Mouse (Mus musculus) embryonic facial prominence, embryonic 14.5 days (tissue): ENCODE measurements around the gene Col24a1. TPM values are rescaled to one million over a fixed set of nuclear protein-coding genes. Genes with fewer than 3 reads are reported as not detected.
A peak's percentile ranks its signal among the peaks of the same experiment; 100 is the strongest.

ENCODE experiments used
- ATAC-seq: fragments of 200-750 bp; cut with Nextera tagmentation; 2 replicates; pipeline ENCODE4 v1.8.0; 2017; ENCODE audit warnings: low read depth, moderate number of reproducible peaks, moderate TSS enrichment
- DNase-seq: peaks from one replicate; pipeline ENCODE4 v3.0.0-alpha.2; 2015; ENCODE audit warnings: low spot score
- H3K27ac ChIP-seq: fragments of 300-500 bp; sonication (generic); replicated peaks from 2 replicates; pipeline ENCODE4 v1.5.1; 2014; ENCODE audit warnings: low read depth, mild to moderate bottlenecking, low read length, moderate library complexity
- H3K27me3 ChIP-seq: fragments of 300-500 bp; sonication (generic); replicated peaks from 2 replicates; pipeline ENCODE4 v1.6.1; 2014; ENCODE audit warnings: low read length; ENCODE audit not compliant: control insufficient read depth, insufficient read depth
- H3K36me3 ChIP-seq: fragments of 300-500 bp; sonication (generic); 2 replicates; pipeline ENCODE4 v1.6.1; 2014; ENCODE audit warnings: low read length, mixed read lengths; ENCODE audit not compliant: control insufficient read depth, insufficient read depth
- H3K4me1 ChIP-seq: fragments of 300-500 bp; sonication (generic); 2 replicates; pipeline ENCODE4 v1.6.1; 2014; ENCODE audit warnings: antibody characterized with exemption, low read length; ENCODE audit not compliant: control insufficient read depth, insufficient read depth
- H3K4me2 ChIP-seq: fragments of 300-500 bp; sonication (generic); 2 replicates; pipeline ENCODE4 v1.6.1; 2014; ENCODE audit warnings: low read depth, mild to moderate bottlenecking, low read length, moderate library complexity, mixed read lengths
- H3K4me3 ChIP-seq: fragments of 300-500 bp; sonication (generic); 2 replicates; pipeline ENCODE4 v1.5.1; 2014; ENCODE audit warnings: low read depth, mild to moderate bottlenecking, low read length
- H3K9ac ChIP-seq: fragments of 300-500 bp; sonication (generic); 2 replicates; pipeline ENCODE4 v1.6.1; 2014; ENCODE audit warnings: low read depth, mild to moderate bottlenecking, low read length, moderate library complexity, mixed read lengths
- H3K9me3 ChIP-seq: fragments of 300-500 bp; sonication (generic); 2 replicates; pipeline ENCODE4 v1.6.1; 2016; ENCODE audit warnings: low read length; ENCODE audit not compliant: control insufficient read depth
- whole genome bisulfite sequencing: fragments of 180-500 bp; shearing (Covaris S2); extraction: QIAGEN DNeasy Blood & Tissue Kit; methylation state at CpG from one replicate; pipeline ENCODE4 v1.1.7; 2014; 5-methylcytosine and 5-hydroxymethylcytosine counted together
- polyA plus RNA-seq: library from polyadenylated mRNA; unstranded; fragments of >200 nt; fragmentation: Nextera tagmentation; extraction: Ambion mirVana; gene quantifications from 2 replicates; pipeline ENCODE4 v1.2.1, GENCODE M21; 2014

Gene Col24a1
- polyA plus RNA-seq, 1 experiment from 2014 or later, result 16.3 TPM

GRCm38 (mm10) chr3:145478446-145478845 is 186.2 kb downstream of the Col24a1 start:
- H3K36me3 ChIP-seq, result no peaks in the 10 kb centered on the region
- H3K4me3 ChIP-seq, result no peak overlapping the region
- no peaks in the 10 kb centered on the region for H3K9me3 ChIP-seq
- no peak overlapping the region for H3K27ac ChIP-seq
- no peak overlapping the region for H3K4me2 ChIP-seq
- no peaks in the 10 kb centered on the region for H3K27me3 ChIP-seq
- no peak for ATAC-seq
- no peaks in the 10 kb centered on the region for H3K4me1 ChIP-seq
- no peak for DNase-seq
- WGBS, result 43% methylated on average over 5 of the region's 5 CpGs
- H3K9ac ChIP-seq, result no peak overlapping the region

GRCm38 (mm10) chr3:145490279-145490678 is 198.0 kb downstream of the Col24a1 start:
- ATAC-seq (no peak), DNase-seq (no peak)
- Histone ChIP-seq H3K9ac (no peak overlapping the region), H3K27me3 (no peaks in the 10 kb centered on the region), H3K27ac (no peak overlapping the region), H3K36me3 (no peaks in the 10 kb centered on the region), H3K4me1 (no peaks in the 10 kb centered on the region), H3K9me3 (no peaks in the 10 kb centered on the region), H3K4me2 (no peak overlapping the region), H3K4me3 (no peak overlapping the region)
- WGBS, result 73% methylated on average over 1 of the region's 1 CpGs

GRCm38 (mm10) chr3:145491326-145491725 is 199.1 kb downstream of the Col24a1 start:
- H3K9ac ChIP-seq, result no peak overlapping the region
- no peaks in the 10 kb centered on the region for H3K9me3 ChIP-seq
- H3K27ac ChIP-seq, result no peak overlapping the region
- no peaks in the 10 kb centered on the region for H3K27me3 ChIP-seq
- ATAC-seq, result peak; percentile 30; the same call in 1 of the 2 replicates
- H3K4me1 ChIP-seq, result no peaks in the 10 kb centered on the region
- WGBS, result 53% methylated on average over 3 of the region's 3 CpGs
- no peaks in the 10 kb centered on the region for H3K36me3 ChIP-seq
- no peak overlapping the region for H3K4me2 ChIP-seq
- peak; percentile 35 for DNase-seq
- H3K4me3 ChIP-seq, result no peak overlapping the region

GRCm38 (mm10) chr3:145498127-145498526 is 205.9 kb downstream of the Col24a1 start:
- no peak for ATAC-seq
- Histone ChIP-seq H3K9me3 (0 out of 2 replicates have a peak, but pooled peaks cover 3% of the 10 kb centered on the region), H3K4me3 (no peak overlapping the region), H3K27ac (no peak overlapping the region), H3K4me2 (no peak overlapping the region), H3K9ac (no peak overlapping the region), H3K4me1 (no peaks in the 10 kb centered on the region), H3K27me3 (no peaks in the 10 kb centered on the region), H3K36me3 (no peaks in the 10 kb centered on the region)
- no peak for DNase-seq
- 29% methylated on average over 3 of the region's 3 CpGs for WGBS

- Histone ChIP-seq H3K4me3 (no peak overlapping the region), H3K36me3 (no peaks in the 10 kb centered on the region), H3K9ac (no peak overlapping the region), H3K4me2 (no peak overlapping the region), H3K27me3 (no peaks in the 10 kb centered on the region), H3K27ac (no peak overlapping the region), H3K9me3 (0 out of 2 replicates have a peak, but pooled peaks cover 3% of the 10 kb centered on the region), H3K4me1 (no peaks in the 10 kb centered on the region)
- whole genome bisulfite sequencing, result 71% methylated on average over 6 of the region's 6 CpGs
- no peak for DNase-seq
- no peak for ATAC-seq
Measured at GRCm38 (mm10) chr3:145498893-145499292, 206.6 kb downstream of the Col24a1 start.

GRCm38 (mm10) chr3:145504830-145505229 is 212.6 kb downstream of the Col24a1 start:
- Histone ChIP-seq H3K4me2 (no peak overlapping the region), H3K4me3 (no peak overlapping the region), H3K36me3 (no peaks in the 10 kb centered on the region), H3K9ac (no peak overlapping the region), H3K4me1 (no peaks in the 10 kb centered on the region), H3K27me3 (no peaks in the 10 kb centered on the region), H3K27ac (no peak overlapping the region), H3K9me3 (no peaks in the 10 kb centered on the region)
- WGBS, result 57% methylated on average over 2 of the region's 2 CpGs
- ATAC-seq, result no peak
- no peak for DNase-seq

GRCm38 (mm10) chr3:145508550-145508949 is 216.3 kb downstream of the Col24a1 start:
- Histone ChIP-seq H3K9me3 (no peaks in the 10 kb centered on the region), H3K27me3 (no peaks in the 10 kb centered on the region), H3K27ac (no peak overlapping the region), H3K4me2 (no peak overlapping the region), H3K36me3 (no peaks in the 10 kb centered on the region), H3K4me1 (no peaks in the 10 kb centered on the region), H3K4me3 (no peak overlapping the region), H3K9ac (no peak overlapping the region)
- DNase-seq, result no peak
- ATAC-seq, result no peak
- 66% methylated on average over 7 of the region's 7 CpGs for WGBS

GRCm38 (mm10) chr3:145514197-145514596 is 221.9 kb downstream of the Col24a1 start:
- no peak for ATAC-seq
- H3K9ac ChIP-seq, result no peak overlapping the region
- 72% methylated on average over 5 of the region's 5 CpGs for WGBS
- no peak overlapping the region for H3K27ac ChIP-seq
- no peaks in the 10 kb centered on the region for H3K36me3 ChIP-seq
- H3K4me3 ChIP-seq, result no peak overlapping the region
- H3K4me2 ChIP-seq, result no peak overlapping the region
- no peaks in the 10 kb centered on the region for H3K4me1 ChIP-seq
- no peaks in the 10 kb centered on the region for H3K9me3 ChIP-seq
- no peaks in the 10 kb centered on the region for H3K27me3 ChIP-seq
- no peak for DNase-seq

- H3K36me3 ChIP-seq, result no peaks in the 10 kb centered on the region
- H3K4me2 ChIP-seq, result no peak overlapping the region
- H3K4me3 ChIP-seq, result no peak overlapping the region
- WGBS, result 38% methylated on average over 7 of the region's 7 CpGs
- 0 out of 2 replicates have a peak, but pooled peaks cover 3% of the 10 kb centered on the region for H3K4me1 ChIP-seq
- DNase-seq (no peak), ATAC-seq (no peak)
- H3K27me3 ChIP-seq, result no peaks in the 10 kb centered on the region
- H3K9me3 ChIP-seq, result peaks cover 3% of the 10 kb centered on the region; the same call in 1 of the 2 replicates
- H3K27ac ChIP-seq, result no peak overlapping the region; the same call in 1 of the 2 replicates
- H3K9ac ChIP-seq, result no peak overlapping the region
Measured at GRCm38 (mm10) chr3:145521528-145522080, 229.3 kb downstream of the Col24a1 start.
